ENCODE assay signal across 10 mouse cellular contexts in genomic region chr5:144479677-144480171, GRCm38 (mm10).
A peak's percentile ranks its signal among the peaks of the same experiment; 100 is the strongest.
DNase-seq lines count a peak whose midpoint lies in the region; ATAC-seq and TF ChIP-seq lines count a peak whose summit lies in the region.
"Had no signal": no experiment of that assay in that cellular context is flagged by ENCODE, and none has a peak within 500 bp of the region (broad histone marks: within the 10 kb centered on the region; RNA-seq: fewer than 3 reads in every experiment).

No protein-coding gene starts in this region.

- no peak for TF ChIP-seq CTCF in lung, embryonic 14.5 days (IDR thresholded peaks at IDR 0.05; ENCODE audit: low read depth)

- H3K27ac ChIP-seq in lung, embryonic 14.5 days (ENCODE audit: low read depth), result peak overlapping the region; percentile 8; the same call in 1 of the 2 replicates
- peak overlapping the region; percentile 56; the same call in 1 of the 2 replicates for H3K27ac ChIP-seq in forebrain, embryonic 14.5 days (ENCODE audit: low read depth, low read length)
- H3K27ac ChIP-seq: liver, embryonic 14.5 days had no signal

- H3K9me3 ChIP-seq in lung, embryonic 14.5 days (ENCODE audit: low read depth, low read length), result no peaks in the 10 kb centered on the region
- H3K9me3 ChIP-seq in forebrain, embryonic 14.5 days (replicated peaks; ENCODE audit: control insufficient read depth, low read length), result no peaks in the 10 kb centered on the region

- no peaks in the 10 kb centered on the region for H3K36me3 ChIP-seq in lung, embryonic 14.5 days (ENCODE audit: insufficient read depth)
- no peaks in the 10 kb centered on the region for H3K36me3 ChIP-seq in forebrain, embryonic 14.5 days (ENCODE audit: control insufficient read depth, insufficient read depth, low read length)

- no peak overlapping the region for H3K4me3 ChIP-seq in lung, embryonic 14.5 days (ENCODE audit: low read depth, low read length)
- no peak overlapping the region for H3K4me3 ChIP-seq in forebrain, embryonic 14.5 days (ENCODE audit: low read depth, low read length)

- H3K27me3 ChIP-seq in lung, embryonic 14.5 days (ENCODE audit: insufficient read depth, low read length), result no peaks in the 10 kb centered on the region
- H3K27me3 ChIP-seq in forebrain, embryonic 14.5 days (replicated peaks; ENCODE audit: control insufficient read depth, insufficient read depth, low read length), result no peaks in the 10 kb centered on the region

- 40% methylated on average over 8 of the region's 8 CpGs for WGBS in lung, embryonic 14.5 days
- 3% methylated on average over 8 of the region's 8 CpGs for WGBS in forebrain, embryonic 14.5 days

- H3K4me1 ChIP-seq in lung, embryonic 14.5 days (ENCODE audit: insufficient read depth), result no peaks in the 10 kb centered on the region
- peaks cover 6% of the 10 kb centered on the region; the same call in 1 of the 2 replicates for H3K4me1 ChIP-seq in forebrain, embryonic 14.5 days (ENCODE audit: control insufficient read depth, insufficient read depth, low read length)

- no peak overlapping the region for H3K4me2 ChIP-seq in lung, embryonic 14.5 days
- no peak overlapping the region for H3K4me2 ChIP-seq in forebrain, embryonic 14.5 days (ENCODE audit: low read length)

- ATAC-seq in lung, embryonic 14.5 days (ENCODE audit: insufficient read depth), result no peak
- peak; percentile 77 for ATAC-seq in forebrain, embryonic 14.5 days

- DNase-seq in embryo, embryonic 10 days (ENCODE audit: low spot score), result peak; percentile 16
- no peak for DNase-seq in embryo, embryonic 9.5 days (ENCODE audit: extremely low spot score)
- DNase-seq in lung, embryonic 14.5 days, result peak; percentile 15
- no peak for DNase-seq in lung, postnatal 25 days (ENCODE audit: low spot score)
- peak; percentile 96 for DNase-seq in ES-CJ7 (ENCODE audit: low read depth, low spot score)
- DNase-seq in forebrain, embryonic 14.5 days (ENCODE audit: low spot score), result peak; percentile 79
- no peak for DNase-seq in adrenal gland, adult 8-10 months
- DNase-seq in adrenal gland, postnatal 10 days, result no peak
- DNase-seq: right cerebral cortex, adult 18-20 months had no signal

- H3K9ac ChIP-seq in lung, embryonic 14.5 days, result no peak overlapping the region
- H3K9ac ChIP-seq in forebrain, embryonic 14.5 days (ENCODE audit: low read length), result no peak overlapping the region
- H3K9ac ChIP-seq: liver, embryonic 14.5 days had no signal

Comparison
In these comparisons a context has a peak if more than half of its experiments do, and no peak if none do; other contexts are left out.
1. DNase-seq: peak in embryo, embryonic 10 days (single experiment), lung, embryonic 14.5 days (single experiment), ES-CJ7 (single experiment) and forebrain, embryonic 14.5 days (single experiment); none in embryo, embryonic 9.5 days (single experiment), lung, postnatal 25 days (single experiment), adrenal gland, adult 8-10 months (single experiment) and adrenal gland, postnatal 10 days (single experiment).